Mouse (Mus musculus) left cerebral cortex, adult 6 months (tissue): Measurements from ENCODE around the gene Slc37a4. TPM values are rescaled to one million over a fixed set of nuclear protein-coding genes. Genes with fewer than 3 reads are reported as not detected.

Source experiments
- long read RNA-seq, 2 experiments: library from polyadenylated mRNA; unstranded; transcript quantifications; one replicate each; pipeline ENCODE4 v2.0.0; 2019 to 2020
- polyA plus RNA-seq: library from polyadenylated mRNA; unstranded; fragments of <200 nt; fragmentation: Nextera tagmentation; gene quantifications from 2 replicates; pipeline ENCODE4 v1.2.3, GENCODE M21; 2021

The Slc37a4 gene
- 21.9 and 23.6 TPM in 2 replicates for polyA plus RNA-seq
- long read RNA-seq, experiment 1, transcript Slc37a4-203 (9 exons, 2,344 nt), result minor isoform, 7 of 156 reads
- long read RNA-seq, experiment 1, transcript Slc37a4-202 (9 exons, 1,353 nt), result minor isoform, 5 of 156 reads
- long read RNA-seq, experiment 1, transcript Slc37a4-207 (9 exons, 2,128 nt), result major isoform, 12 of 156 reads
- long read RNA-seq, experiment 1, partial matches to known transcripts, result 7 of 156 reads
- long read RNA-seq, experiment 1, other reads (novel, unspliced or antisense), result 122 of 156 reads
- long read RNA-seq, experiment 2, partial matches to known transcripts, result 6 of 26 reads
- long read RNA-seq, experiment 2, other reads (novel, unspliced or antisense), result 14 of 26 reads

GRCm38 (mm10) chr9:44396684-44397411, at the start of gene Slc37a4:
Slc37a4 (plus strand) TSS chr9:44396852.

GRCm38 (mm10) chr9:44361190-44361917, 35.3 kb upstream of the Slc37a4 start, which contains the start of gene Vps11:
Vps11 (minus strand) TSS chr9:44361670.

GRCm38 (mm10) chr9:44379054-44379834, 17.4 kb upstream of the Slc37a4 start, which contains the start of gene Hyou1:
Hyou1 (plus strand) TSS chr9:44379490.

GRCm38 (mm10) chr9:44406906-44407751, 10.5 kb downstream of the Slc37a4 start, which contains the start of the genes Rps25 and Trappc4:
Rps25 (plus strand) TSS chr9:44407139.
Trappc4 (minus strand) TSS chr9:44407600.

GRCm38 (mm10) chr9:44418519-44419385, 22.1 kb downstream of the Slc37a4 start, which contains the start of gene Ccdc84:
Ccdc84 (minus strand) TSS chr9:44418569.

GRCm38 (mm10) chr9:44440961-44441360, 44.3 kb downstream of the Slc37a4 start, which contains the start of gene Foxr1:
Foxr1 (minus strand) TSS chr9:44441136.

Other genes starting within 250 kb of the Slc37a4 start
- 8.2 and 8.3 TPM in 2 replicates for gene Cbl, start 162.8 kb upstream of the Slc37a4 start, polyA plus RNA-seq
- 5.5 and 6.3 TPM in 2 replicates for gene Ccdc153, start 156.2 kb upstream of the Slc37a4 start, polyA plus RNA-seq
- gene Pdzd3, start 145.4 kb upstream of the Slc37a4 start, polyA plus RNA-seq, result 0.29 and 0.55 TPM in 2 replicates
- 3.7 and 6.2 TPM in 2 replicates for gene Nlrx1, start 128.3 kb upstream of the Slc37a4 start, polyA plus RNA-seq
- gene Abcg4, start 108.2 kb upstream of the Slc37a4 start, polyA plus RNA-seq, result 16.5 and 27.8 TPM in 2 replicates
- gene Hinfp, start 91.2 kb upstream of the Slc37a4 start, polyA plus RNA-seq, result 3.3 and 4.6 TPM in 2 replicates
- 18.2 and 67.4 TPM in 2 replicates for gene C2cd2l, start 76.6 kb upstream of the Slc37a4 start, polyA plus RNA-seq
- gene Dpagt1, start 70.8 kb upstream of the Slc37a4 start, polyA plus RNA-seq, result 8.7 and 14.8 TPM in 2 replicates
- 41.4 and 74.1 TPM in 2 replicates for gene H2afx, start 62.2 kb upstream of the Slc37a4 start, polyA plus RNA-seq
- 26.9 and 35.2 TPM in 2 replicates for gene Hmbs, start 52.6 kb upstream of the Slc37a4 start, polyA plus RNA-seq
- 40.5 and 45.1 TPM in 2 replicates for gene Vps11, start 35.2 kb upstream of the Slc37a4 start, polyA plus RNA-seq
- gene Hyou1, start 17.4 kb upstream of the Slc37a4 start, polyA plus RNA-seq, result 15.2 and 19.6 TPM in 2 replicates
- gene Rps25, start 10.3 kb downstream of the Slc37a4 start, polyA plus RNA-seq, result 1,852 and 1,982 TPM in 2 replicates
- 159 and 195 TPM in 2 replicates for gene Trappc4, start 10.7 kb downstream of the Slc37a4 start, polyA plus RNA-seq
- gene Ccdc84, start 21.7 kb downstream of the Slc37a4 start, polyA plus RNA-seq, result 5.6 and 7.5 TPM in 2 replicates
- not detected in 2 replicates for gene Foxr1, start 44.3 kb downstream of the Slc37a4 start, polyA plus RNA-seq
- not detected in 2 replicates for gene Upk2, start 58.1 kb downstream of the Slc37a4 start, polyA plus RNA-seq
- 3.7 and 5.7 TPM in 2 replicates for gene Bcl9l, start 86.0 kb downstream of the Slc37a4 start, polyA plus RNA-seq
- not detected in 2 replicates for gene Cxcr5, start 165.0 kb downstream of the Slc37a4 start, polyA plus RNA-seq
- gene Ddx6, start 208.0 kb downstream of the Slc37a4 start, polyA plus RNA-seq, result 15.6 and 18.4 TPM in 2 replicates